Mouse (Mus musculus) v-Abl transformed pro-B cells (cell line): ENCODE results near the gene Heg1.

Experiments
- in situ Hi-C, 2 experiments: fragments of 400-800 bp; cut with MboI; formaldehyde crosslinking; loops; one replicate each; pipeline ENCODE4 v1.15.1; 2025; ENCODE audit not compliant: unreplicated experiment in 2 of 2

Gene Heg1

GRCm38 (mm10) chr16:33684162-33684702 lies at the start of gene Heg1:
Gene Heg1, plus strand, starts transcription at chr16:33684370.
- in situ Hi-C loops: loop anchor here in 1 of 2 experiments (5.0 kb wide), 1 partner anchor 53 kb away; no protein-coding TSS in a partner anchor

GRCm38 (mm10) chr16:33635836-33636595 lies 48.2 kb upstream of the Heg1 start:
- in situ Hi-C loops: no loop called here

- in situ Hi-C loops: no loop called here
Observed at GRCm38 (mm10) chr16:33641779-33642178, 42.4 kb upstream of the Heg1 start.

- in situ Hi-C loops: no loop called here
Observed at GRCm38 (mm10) chr16:33653116-33653515, 31.1 kb upstream of the Heg1 start.

- in situ Hi-C loops: no loop called here
Observed at GRCm38 (mm10) chr16:33655443-33655842, 28.7 kb upstream of the Heg1 start.

GRCm38 (mm10) chr16:33657191-33657590 lies 27.0 kb upstream of the Heg1 start:
- in situ Hi-C loops: no loop called here

GRCm38 (mm10) chr16:33658121-33658520 lies 26.0 kb upstream of the Heg1 start:
- in situ Hi-C loops: no loop called here

- in situ Hi-C loops: no loop called here
Observed at GRCm38 (mm10) chr16:33659521-33659920, 24.6 kb upstream of the Heg1 start.

DNA sequence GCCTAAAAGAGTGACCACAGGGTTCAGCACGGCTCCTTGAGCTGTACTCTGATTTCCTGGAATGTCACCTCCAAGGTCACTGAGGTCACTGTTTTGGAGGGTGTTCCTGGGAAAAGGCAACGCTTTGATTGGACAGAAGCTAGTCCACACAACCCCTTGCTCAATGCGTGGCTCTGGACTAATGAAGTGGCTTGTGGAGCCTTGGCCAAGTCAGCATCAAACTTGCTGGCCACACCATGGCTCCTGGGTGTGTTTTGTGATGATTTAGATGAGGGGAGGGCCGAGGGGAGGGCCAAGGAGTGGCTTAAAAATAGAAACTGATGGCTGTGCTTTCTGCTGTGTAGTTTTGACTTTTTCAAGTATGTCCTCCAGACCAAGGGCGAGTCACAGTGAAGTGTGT lies 24.0 kb upstream of the Heg1 start:
- in situ Hi-C loops: no loop called here

GRCm38 (mm10) chr16:33662841-33663240 lies 21.3 kb upstream of the Heg1 start:
- in situ Hi-C loops: no loop called here

DNA sequence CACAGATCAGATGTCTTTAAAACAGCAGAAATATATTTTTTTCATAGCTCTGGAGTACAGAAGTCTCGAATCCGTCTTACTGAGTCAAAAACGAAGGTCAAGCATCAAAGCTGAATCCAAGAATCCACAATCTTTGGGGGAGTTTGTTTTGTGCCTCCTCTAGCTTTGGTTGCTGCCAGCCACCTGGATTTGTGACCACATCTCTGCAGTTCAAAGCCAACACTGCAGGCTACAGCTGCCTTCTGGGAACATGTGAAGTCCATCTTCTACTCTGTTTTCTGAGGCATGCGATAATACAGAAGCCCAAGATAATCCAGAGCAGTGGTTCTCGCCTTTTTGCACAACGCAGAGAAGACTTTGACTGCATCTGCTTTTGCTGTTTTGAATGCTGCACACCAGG lies 17.9 kb upstream of the Heg1 start:
- in situ Hi-C loops: no loop called here

- in situ Hi-C loops: no loop called here
Observed at GRCm38 (mm10) chr16:33666985-33667538, 17.1 kb upstream of the Heg1 start.

- in situ Hi-C loops: no loop called here
Observed at GRCm38 (mm10) chr16:33668448-33668847, 15.7 kb upstream of the Heg1 start.

DNA sequence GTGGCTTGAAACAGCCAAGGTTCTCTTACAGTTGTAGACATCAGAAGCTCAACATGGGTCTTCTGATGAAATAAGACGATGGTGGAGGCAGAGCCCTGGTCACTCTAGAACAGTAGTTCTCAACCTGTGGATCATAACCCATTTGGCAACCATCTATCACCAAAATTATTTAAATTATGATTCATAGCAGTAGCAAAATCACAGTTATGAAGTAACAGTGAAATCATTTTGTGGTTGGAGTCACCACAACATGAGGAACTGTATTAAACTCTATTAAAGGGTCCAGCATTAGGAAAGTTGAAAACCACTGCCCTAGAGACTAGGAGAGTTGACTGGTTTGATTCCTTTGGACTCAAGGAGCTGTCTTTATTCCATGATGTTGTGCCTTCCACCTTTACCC lies 15.1 kb upstream of the Heg1 start:
- in situ Hi-C loops: no loop called here

DNA sequence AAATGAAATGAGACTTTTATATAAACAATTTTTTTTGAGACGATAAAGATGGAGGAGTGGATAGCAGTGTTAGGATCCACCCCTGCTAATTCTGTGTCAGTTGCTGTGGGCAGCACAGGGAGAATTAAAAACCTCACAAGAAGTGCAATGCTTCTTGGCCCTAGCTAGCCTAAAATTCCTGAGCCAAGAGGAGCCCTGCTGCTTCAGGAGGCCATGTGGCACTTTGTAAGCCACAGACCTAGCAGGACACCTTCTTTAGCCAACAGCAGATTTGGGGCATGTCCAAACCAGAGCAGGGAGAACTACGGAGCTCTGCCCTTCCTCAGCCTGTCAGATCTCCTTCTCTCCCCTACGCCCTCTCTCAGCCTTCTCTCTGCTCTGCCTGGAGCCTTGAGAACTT lies 13.8 kb upstream of the Heg1 start:
- in situ Hi-C loops: no loop called here

- in situ Hi-C loops: no loop called here
Observed at GRCm38 (mm10) chr16:33670933-33671332, 13.2 kb upstream of the Heg1 start.

GRCm38 (mm10) chr16:33672188-33672587 lies 12.0 kb upstream of the Heg1 start:
- in situ Hi-C loops: no loop called here

DNA sequence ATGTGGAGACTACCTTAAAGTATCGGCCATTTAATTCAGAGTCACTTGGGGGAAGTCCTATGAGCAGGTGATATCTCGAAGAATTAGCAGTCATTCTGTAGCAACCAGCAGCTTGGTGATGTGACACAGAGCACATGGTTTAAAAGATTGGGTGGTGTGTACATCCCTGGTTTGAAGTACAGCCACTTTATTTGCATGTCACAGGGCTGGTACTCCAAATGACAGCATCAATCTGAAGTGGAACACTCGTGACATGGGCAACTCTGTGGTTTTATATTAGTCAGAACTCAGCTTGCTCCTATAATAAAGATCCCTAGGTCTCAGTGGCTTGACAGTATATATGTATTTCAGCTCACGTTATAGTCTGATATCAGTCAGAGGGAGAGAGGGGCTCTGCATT lies 11.5 kb upstream of the Heg1 start:
- in situ Hi-C loops: no loop called here

GRCm38 (mm10) chr16:33673530-33674109 lies 10.6 kb upstream of the Heg1 start:
- in situ Hi-C loops: no loop called here

GRCm38 (mm10) chr16:33675151-33675847 lies 8.9 kb upstream of the Heg1 start:
- in situ Hi-C loops: no loop called here

DNA sequence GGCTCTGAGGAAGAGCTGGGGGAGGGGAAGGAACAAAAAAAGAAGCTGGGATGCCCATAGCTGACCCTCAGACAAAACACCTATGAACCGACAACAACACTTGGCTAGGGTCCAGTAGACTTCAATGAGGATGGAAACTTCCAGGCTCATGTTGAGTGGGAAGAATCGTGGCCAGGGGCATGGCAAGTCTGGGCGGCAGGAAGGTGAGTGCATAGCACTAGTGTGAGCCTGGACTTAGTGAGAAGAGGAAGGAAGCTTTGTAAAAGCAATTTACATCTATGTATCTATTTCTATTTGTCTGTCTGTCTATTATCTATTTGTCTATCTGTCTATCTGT lies 8.4 kb upstream of the Heg1 start:
- in situ Hi-C loops: no loop called here
